Mouse (Mus musculus): ENCODE data around the gene Arhgap9. TPM values are rescaled to one million over a fixed set of nuclear protein-coding genes. Genes with fewer than 3 reads are reported as not detected.
A peak's percentile ranks its signal among the peaks of the same experiment; 100 is the strongest.

The Arhgap9 gene
- polyA plus RNA-seq, 1 experiment from 2014 or later, result 5.1 TPM

- peaks cover 6% of the 10 kb centered on the region; the same call in 1 of the 2 replicates for H3K27me3 ChIP-seq
- H3K36me3 ChIP-seq, result peaks cover 16% of the 10 kb centered on the region
- peak overlapping the region; percentile 54 for H3K4me3 ChIP-seq
- H3K4me1 ChIP-seq, result peaks cover 39% of the 10 kb centered on the region
- H3K9ac ChIP-seq, result peak overlapping the region; percentile 44
- H3K4me2 ChIP-seq, result peak overlapping the region; percentile 90
- no peak for ATAC-seq (ENCODE audit: insufficient number of reproducible peaks, low FRiP score, low TSS enrichment, low read depth)
- 0% methylated on average over 5 of the region's 11 CpGs for WGBS
- H3K27ac ChIP-seq, result peak overlapping the region; percentile 95
- no peaks in the 10 kb centered on the region for H3K9me3 ChIP-seq
Measured at GRCm38 (mm10) chr10:127341360-127341690, 19.6 kb downstream of the Arhgap9 start.

- Histone ChIP-seq H3K4me3 (peak within 1 kb of the TSS; percentile 54), H3K27ac (peak within 1 kb of the TSS; percentile 95), H3K9me3 (no peaks in the 10 kb centered on the region), H3K36me3 (peaks cover 8% of the 10 kb centered on the region), H3K4me1 (peaks cover 36% of the 10 kb centered on the region), H3K27me3 (peaks cover 6% of the 10 kb centered on the region; the same call in 1 of the 2 replicates), H3K4me2 (peak within 1 kb of the TSS; percentile 90), H3K9ac (peak within 1 kb of the TSS; percentile 44)
- ATAC-seq (ENCODE audit: insufficient number of reproducible peaks, low FRiP score, low TSS enrichment, low read depth), result no peak
- WGBS, result under 1% methylated on average over 29 of the region's 29 CpGs
Measured at GRCm38 (mm10) chr10:127341891-127342639, 20.3 kb downstream of the Arhgap9 start, which contains the start of gene Gli1. Gli1 (minus strand) TSS chr10:127341974.

- Histone ChIP-seq H3K4me3 (no peak overlapping the region), H3K27ac (no peak overlapping the region), H3K4me1 (peaks cover 33% of the 10 kb centered on the region), H3K4me2 (no peak overlapping the region), H3K9me3 (no peaks in the 10 kb centered on the region), H3K27me3 (peaks cover 6% of the 10 kb centered on the region; the same call in 1 of the 2 replicates), H3K36me3 (no peaks in the 10 kb centered on the region; the same call in 1 of the 2 replicates), H3K9ac (no peak overlapping the region)
- WGBS, result 68% methylated on average over 3 of the region's 3 CpGs
- ATAC-seq (ENCODE audit: insufficient number of reproducible peaks, low FRiP score, low TSS enrichment, low read depth), result no peak
Measured at GRCm38 (mm10) chr10:127343029-127343428, 21.3 kb downstream of the Arhgap9 start.

GRCm38 (mm10) chr10:127346173-127346572 lies 24.4 kb downstream of the Arhgap9 start:
- H3K27ac ChIP-seq, result no peak overlapping the region
- no peaks in the 10 kb centered on the region for H3K9me3 ChIP-seq
- WGBS, result 73% methylated on average over 3 of the region's 3 CpGs
- H3K4me3 ChIP-seq, result no peak overlapping the region
- H3K9ac ChIP-seq, result no peak overlapping the region
- no peak for ATAC-seq (ENCODE audit: insufficient number of reproducible peaks, low FRiP score, low TSS enrichment, low read depth)
- H3K36me3 ChIP-seq, result no peaks in the 10 kb centered on the region
- H3K4me2 ChIP-seq, result no peak overlapping the region
- H3K4me1 ChIP-seq, result peaks cover 15% of the 10 kb centered on the region
- H3K27me3 ChIP-seq, result no peaks in the 10 kb centered on the region

- no peak overlapping the region for H3K4me2 ChIP-seq
- 60% methylated on average over 4 of the region's 4 CpGs for WGBS
- H3K27ac ChIP-seq, result no peak overlapping the region
- H3K9me3 ChIP-seq, result no peaks in the 10 kb centered on the region
- peaks cover 7% of the 10 kb centered on the region for H3K4me1 ChIP-seq
- no peaks in the 10 kb centered on the region for H3K27me3 ChIP-seq
- H3K36me3 ChIP-seq, result no peaks in the 10 kb centered on the region
- ATAC-seq (ENCODE audit: insufficient number of reproducible peaks, low FRiP score, low TSS enrichment, low read depth), result no peak
- H3K9ac ChIP-seq, result no peak overlapping the region
- H3K4me3 ChIP-seq, result no peak overlapping the region
Measured at GRCm38 (mm10) chr10:127348957-127349356, 27.2 kb downstream of the Arhgap9 start.

GRCm38 (mm10) chr10:127349810-127350209 lies 28.0 kb downstream of the Arhgap9 start:
- Histone ChIP-seq H3K9ac (no peak overlapping the region), H3K27me3 (no peaks in the 10 kb centered on the region), H3K9me3 (no peaks in the 10 kb centered on the region), H3K4me2 (no peak overlapping the region), H3K4me1 (peaks cover 7% of the 10 kb centered on the region), H3K4me3 (no peak overlapping the region), H3K27ac (no peak overlapping the region), H3K36me3 (no peaks in the 10 kb centered on the region)
- 77% methylated on average over 8 of the region's 8 CpGs for WGBS
- ATAC-seq (ENCODE audit: insufficient number of reproducible peaks, low FRiP score, low TSS enrichment, low read depth), result no peak

- peak overlapping the region; percentile 25 for H3K4me3 ChIP-seq
- H3K9me3 ChIP-seq, result no peaks in the 10 kb centered on the region
- no peak overlapping the region for H3K9ac ChIP-seq
- H3K27me3 ChIP-seq, result no peaks in the 10 kb centered on the region
- H3K27ac ChIP-seq, result no peak overlapping the region
- no peaks in the 10 kb centered on the region for H3K36me3 ChIP-seq
- peaks cover 7% of the 10 kb centered on the region for H3K4me1 ChIP-seq
- WGBS, result 13% methylated on average over 24 of the region's 24 CpGs
- peak overlapping the region; percentile 48 for H3K4me2 ChIP-seq
- peak; percentile 55 for ATAC-seq (ENCODE audit: insufficient number of reproducible peaks, low FRiP score, low TSS enrichment, low read depth)
Measured at GRCm38 (mm10) chr10:127350594-127351284, 29.0 kb downstream of the Arhgap9 start.

- Histone ChIP-seq H3K36me3 (no peaks in the 10 kb centered on the region), H3K27me3 (no peaks in the 10 kb centered on the region), H3K4me2 (peak overlapping the region; percentile 48), H3K9ac (no peak overlapping the region), H3K4me1 (peaks cover 7% of the 10 kb centered on the region), H3K4me3 (no peak overlapping the region), H3K27ac (no peak overlapping the region), H3K9me3 (no peaks in the 10 kb centered on the region)
- no peak for ATAC-seq (ENCODE audit: insufficient number of reproducible peaks, low FRiP score, low TSS enrichment, low read depth)
- WGBS, result 83% methylated on average over 8 of the region's 8 CpGs
Measured at GRCm38 (mm10) chr10:127351285-127351595, 29.5 kb downstream of the Arhgap9 start.

GRCm38 (mm10) chr10:127351719-127352118 lies 30.0 kb downstream of the Arhgap9 start:
- WGBS, result 61% methylated on average over 8 of the region's 8 CpGs
- Histone ChIP-seq H3K4me2 (no peak overlapping the region), H3K4me3 (no peak overlapping the region), H3K27me3 (no peaks in the 10 kb centered on the region), H3K9me3 (no peaks in the 10 kb centered on the region), H3K4me1 (peaks cover 7% of the 10 kb centered on the region), H3K9ac (no peak overlapping the region), H3K27ac (no peak overlapping the region), H3K36me3 (no peaks in the 10 kb centered on the region)
- ATAC-seq (ENCODE audit: insufficient number of reproducible peaks, low FRiP score, low TSS enrichment, low read depth), result no peak

- Histone ChIP-seq H3K27ac (no peak overlapping the region), H3K4me3 (no peak overlapping the region), H3K9ac (no peak overlapping the region), H3K27me3 (no peaks in the 10 kb centered on the region), H3K9me3 (no peaks in the 10 kb centered on the region), H3K4me2 (no peak overlapping the region), H3K36me3 (no peaks in the 10 kb centered on the region), H3K4me1 (peaks cover 7% of the 10 kb centered on the region)
- no peak for ATAC-seq (ENCODE audit: insufficient number of reproducible peaks, low FRiP score, low TSS enrichment, low read depth)
- WGBS, result 64% methylated on average over 9 of the region's 9 CpGs
Measured at GRCm38 (mm10) chr10:127352187-127352586, 30.4 kb downstream of the Arhgap9 start.

GRCm38 (mm10) chr10:127352766-127353165 lies 31.0 kb downstream of the Arhgap9 start:
- H3K27ac ChIP-seq, result no peak overlapping the region
- peaks cover 7% of the 10 kb centered on the region for H3K4me1 ChIP-seq
- no peaks in the 10 kb centered on the region for H3K9me3 ChIP-seq
- no peak overlapping the region for H3K9ac ChIP-seq
- H3K4me2 ChIP-seq, result no peak overlapping the region
- 89% methylated on average over 11 of the region's 11 CpGs for WGBS
- H3K4me3 ChIP-seq, result no peak overlapping the region
- no peak for ATAC-seq (ENCODE audit: insufficient number of reproducible peaks, low FRiP score, low TSS enrichment, low read depth)
- no peaks in the 10 kb centered on the region for H3K36me3 ChIP-seq
- H3K27me3 ChIP-seq, result no peaks in the 10 kb centered on the region
